Mouse (Mus musculus): ENCODE data around the gene Efcab9.
"Not testable (repeated sequence)": the region's sequence is repeated elsewhere in the genome, so short reads cannot be mapped to it uniquely, and the experiment has no call there.

The Efcab9 gene

GRCm38 (mm10) chr11:32534453-32535075 is 2.7 kb upstream of the Efcab9 start:
- DNase-seq: no peak

GRCm38 (mm10) chr11:32533482-32534261 is 1.8 kb upstream of the Efcab9 start:
- peak; percentile 63 for DNase-seq

- DNase-seq: peak; percentile 89
Observed at GRCm38 (mm10) chr11:32532765-32533481, 1.0 kb upstream of the Efcab9 start, which contains the start of gene Stk10. Gene Stk10 (plus strand): TSS chr11:32533305.

GRCm38 (mm10) chr11:32530151-32530550 is 1.7 kb downstream of the Efcab9 start:
- DNase-seq: no peak

GRCm38 (mm10) chr11:32527006-32527405 is 4.9 kb downstream of the Efcab9 start:
- no peak for DNase-seq

- no peak for DNase-seq
Observed at GRCm38 (mm10) chr11:32524122-32524920, 7.6 kb downstream of the Efcab9 start.

GRCm38 (mm10) chr11:32521246-32521645 is 10.6 kb downstream of the Efcab9 start:
- no peak for DNase-seq

- no peak for DNase-seq
Observed at GRCm38 (mm10) chr11:32519354-32519753, 12.5 kb downstream of the Efcab9 start.

- no peak for DNase-seq
Observed at GRCm38 (mm10) chr11:32518770-32519169, 13.1 kb downstream of the Efcab9 start.

- no peak for DNase-seq
Observed at GRCm38 (mm10) chr11:32516916-32517712, 14.8 kb downstream of the Efcab9 start.

GRCm38 (mm10) chr11:32516091-32516490 is 15.8 kb downstream of the Efcab9 start:
- DNase-seq: no peak

GRCm38 (mm10) chr11:32514853-32515252 is 17.0 kb downstream of the Efcab9 start:
- DNase-seq: not testable (repeated sequence)

GRCm38 (mm10) chr11:32510930-32511329 is 21.0 kb downstream of the Efcab9 start:
- DNase-seq: no peak

GRCm38 (mm10) chr11:32505091-32505739 is 26.7 kb downstream of the Efcab9 start:
- no peak for DNase-seq

GRCm38 (mm10) chr11:32503711-32504110 is 28.2 kb downstream of the Efcab9 start:
- no peak for DNase-seq

GRCm38 (mm10) chr11:32499931-32500330 is 31.9 kb downstream of the Efcab9 start:
- DNase-seq: no peak

- peak; percentile 62 for DNase-seq
Observed at GRCm38 (mm10) chr11:32498757-32499535, 32.9 kb downstream of the Efcab9 start.

GRCm38 (mm10) chr11:32495283-32495682 is 36.6 kb downstream of the Efcab9 start:
- no peak for DNase-seq

- DNase-seq: peak; percentile 18
Observed at GRCm38 (mm10) chr11:32493312-32493711, 38.6 kb downstream of the Efcab9 start.

- no peak for DNase-seq
Observed at GRCm38 (mm10) chr11:32491079-32491478, 40.8 kb downstream of the Efcab9 start.

All from lung, postnatal 14 days (tissue).